33 mouse cellular contexts compared by ENCODE assay signal in the genomic region with DNA sequence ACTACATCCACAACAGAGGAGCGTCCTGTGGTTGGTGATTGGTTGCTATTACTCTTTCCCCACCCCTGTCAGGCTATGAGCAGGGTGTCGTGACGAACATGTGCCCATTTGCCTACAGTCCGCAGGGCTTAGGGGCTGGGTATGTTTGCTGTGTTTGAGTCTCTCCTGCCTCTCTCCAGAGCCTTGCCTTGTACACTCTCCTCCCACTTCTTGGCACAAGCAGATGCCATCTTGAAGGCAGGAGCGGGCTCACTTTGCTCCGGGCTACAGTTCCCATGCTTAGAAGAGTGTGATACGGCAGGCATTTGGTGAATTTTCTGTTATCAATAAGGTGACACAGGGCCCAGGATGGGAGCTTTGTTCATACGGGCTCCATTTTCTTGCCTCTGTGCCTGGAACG.
"Had no signal": no experiment of that assay in that cellular context is flagged by ENCODE, and none has a peak within 500 bp of the region (broad histone marks: within the 10 kb centered on the region; RNA-seq: fewer than 3 reads in every experiment).

No protein-coding gene starts in this region.

- H3K27ac ChIP-seq: heart, embryonic 13.5 days; heart, embryonic 15.5 days; hindbrain, embryonic 10.5 days; hindbrain, embryonic 12.5 days; hindbrain, embryonic 13.5 days; hindbrain, embryonic 14.5 days; hindbrain, embryonic 15.5 days; hindbrain, postnatal 0 days; intestine, embryonic 15.5 days; kidney, embryonic 15.5 days; kidney, postnatal 0 days; left cerebral cortex, adult 2 months had no signal

- DNase-seq: heart, postnatal 10 days; heart, postnatal 14 days; heart, postnatal 36 days; heart, postnatal 4 days; kidney, adult 11 months; kidney, adult 18-20 months; kidney, adult 2 months; kidney, adult 8-10 months; kidney, adult 9 months; kidney, postnatal 10 days; kidney, postnatal 14 days; kidney, postnatal 25 days; kidney, postnatal 36 days; kidney, postnatal 4 days; layer of hippocampus, adult 9-11 months; layer of hippocampus, postnatal 36 days had no signal

- H3K4me3 ChIP-seq: heart, embryonic 12.5 days; heart, embryonic 13.5 days; heart, embryonic 15.5 days; hindbrain, embryonic 10.5 days; hindbrain, embryonic 12.5 days; hindbrain, embryonic 13.5 days; hindbrain, embryonic 15.5 days; intestine, embryonic 15.5 days; kidney, embryonic 15.5 days; left cerebral cortex, adult 2 months had no signal

- ATAC-seq: hindbrain, embryonic 16.5 days; hindbrain, postnatal 0 days; inflammation-experienced regulatory T-cells, adult 6 months; intestine, embryonic 15.5 days; intestine, embryonic 16.5 days; intestine, postnatal 0 days had no signal
